Mouse (Mus musculus) kidney, adult 2 months (tissue): ENCODE results near the gene Cnih2. TPM values are rescaled to one million over a fixed set of nuclear protein-coding genes. Genes with fewer than 3 reads are reported as not detected.
A peak's percentile ranks its signal among the peaks of the same experiment; 100 is the strongest.

ENCODE experiments used
- DNase-seq: peaks from one replicate; pipeline ENCODE4 v3.0.0; 2021
- H3K27ac ChIP-seq: fragments of 200-500 bp; 2 replicates; pipeline ENCODE4 v1.5.1; 2012; ENCODE audit warnings: low read depth, low read length, control low read depth, inconsistent platforms; ENCODE audit not compliant: insufficient read depth
- H3K27me3 ChIP-seq: fragments of 200-500 bp; replicated peaks from 2 replicates; pipeline ENCODE4 v1.6.1; 2012; ENCODE audit warnings: mild to moderate bottlenecking, moderate library complexity, low read length, inconsistent platforms; ENCODE audit not compliant: control insufficient read depth, insufficient read depth
- H3K36me3 ChIP-seq: fragments of 200-500 bp; 2 replicates; pipeline ENCODE4 v1.6.1; 2012; ENCODE audit warnings: mild to moderate bottlenecking, moderate library complexity, low read length, inconsistent platforms; ENCODE audit not compliant: control insufficient read depth, insufficient read depth
- H3K4me1 ChIP-seq: fragments of 200-500 bp; 2 replicates; pipeline ENCODE4 v1.6.1; 2011; ENCODE audit warnings: low read length; ENCODE audit not compliant: control insufficient read depth, insufficient read depth
- H3K4me3 ChIP-seq: fragments of 200-500 bp; 2 replicates; pipeline ENCODE4 v1.5.1; 2011; ENCODE audit warnings: mild to moderate bottlenecking, low read depth, low read length, control low read depth; ENCODE audit not compliant: insufficient read depth
- CTCF ChIP-seq: fragments of 200-500 bp; conservative IDR thresholded peaks from 2 replicates; pipeline ENCODE4 v1.5.1; 2011; ENCODE audit warnings: low read depth, mild to moderate bottlenecking, control low read depth, low read length, moderate library complexity, mixed read lengths; ENCODE audit not compliant: insufficient read depth, insufficient read length
- POLR2A ChIP-seq: fragments of 200-500 bp; IDR thresholded peaks from one replicate; pipeline ENCODE4 v1.6.1; 2011; ENCODE audit warnings: low read depth, low read length, control low read depth
- whole genome bisulfite sequencing: fragments of 180-500 bp; shearing (Covaris S2); methylation state at CpG from one replicate; pipeline ENCODE4 v1.1.7; 2018; 5-methylcytosine and 5-hydroxymethylcytosine counted together
- polyA plus RNA-seq: library from polyadenylated mRNA; depleted of rRNA; stranded (reverse); fragments of >200 nt; gene quantifications from 2 replicates; pipeline ENCODE4 v1.2.3, GENCODE M21; 2012; rRNA removed

Gene Cnih2
- polyA plus RNA-seq, 1 experiment, result 0.36 TPM

DNA sequence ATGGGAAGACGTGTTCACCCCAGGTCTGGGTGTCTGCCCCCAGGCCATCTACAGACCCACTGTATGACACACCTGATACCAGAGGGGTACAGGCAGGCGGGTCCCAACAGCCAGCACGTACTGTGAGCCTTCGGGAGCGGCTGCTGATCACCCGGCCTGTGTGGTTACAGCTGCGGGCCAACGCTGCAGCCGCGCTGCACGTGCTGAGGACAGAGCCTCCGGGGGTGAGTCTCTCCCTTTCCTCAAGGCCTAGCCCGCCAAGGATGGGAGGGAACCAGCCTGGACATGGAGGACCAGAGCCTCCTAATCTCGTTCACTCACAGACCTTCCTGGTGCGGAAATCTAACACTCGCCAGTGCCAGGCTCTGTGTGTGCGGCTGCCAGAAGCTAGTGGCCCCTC, 47.3 kb downstream of the Cnih2 start:
- WGBS, result 19% methylated on average over 17 of the region's 17 CpGs
- Histone ChIP-seq H3K4me3 (peak overlapping the region; percentile 43), H3K27me3 (no peaks in the 10 kb centered on the region), H3K4me1 (no peaks in the 10 kb centered on the region; the same call in 1 of the 2 replicates), H3K36me3 (no peaks in the 10 kb centered on the region), H3K27ac (no peak overlapping the region)
- DNase-seq, result no peak
- TF ChIP-seq CTCF, result no peak
- no peak for TF ChIP-seq POLR2A

GRCm38 (mm10) chr19:5050047-5050905, 48.0 kb downstream of the Cnih2 start, which contains the start of gene Rin1:
Gene Rin1 (plus strand): TSS chr19:5050481.
- Histone ChIP-seq H3K4me3 (peak within 1 kb of the TSS; percentile 43), H3K27me3 (no peaks in the 10 kb centered on the region), H3K27ac (no peak within 1 kb of the TSS), H3K36me3 (no peaks in the 10 kb centered on the region), H3K4me1 (no peaks in the 10 kb centered on the region; the same call in 1 of the 2 replicates)
- 17% methylated on average over 14 of the region's 14 CpGs for WGBS
- TF ChIP-seq CTCF (0 out of 2 replicates have a peak, but pooled peaks have one; percentile 11), POLR2A (no peak)
- DNase-seq, result peak; percentile 68

DNA sequence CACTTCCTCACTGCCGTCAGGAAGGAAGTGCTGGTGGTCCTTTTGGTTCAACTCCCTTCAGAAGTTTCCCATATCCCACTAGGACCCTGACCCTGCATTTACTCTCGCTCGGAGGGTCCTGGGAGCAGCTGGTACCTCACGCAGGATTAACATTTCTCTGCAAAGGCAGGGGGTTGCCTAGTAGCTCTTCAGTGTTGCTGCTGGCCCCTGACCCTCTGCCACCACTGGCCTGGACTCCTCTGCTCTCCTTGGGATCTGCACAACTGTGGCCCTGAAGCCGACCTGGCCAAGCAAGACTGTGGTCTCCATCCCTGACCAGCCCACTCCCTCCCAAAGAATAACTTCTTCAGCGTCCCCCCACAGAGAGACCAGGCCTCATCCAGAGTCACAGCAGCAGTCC, 49.0 kb downstream of the Cnih2 start:
- no peaks in the 10 kb centered on the region for H3K36me3 ChIP-seq
- no peak overlapping the region for H3K27ac ChIP-seq
- WGBS, result 89% methylated on average over 6 of the region's 6 CpGs
- no peaks in the 10 kb centered on the region for H3K27me3 ChIP-seq
- no peaks in the 10 kb centered on the region; the same call in 1 of the 2 replicates for H3K4me1 ChIP-seq
- no peak for DNase-seq
- H3K4me3 ChIP-seq, result no peak overlapping the region
- TF ChIP-seq CTCF (no peak), POLR2A (no peak)

DNA sequence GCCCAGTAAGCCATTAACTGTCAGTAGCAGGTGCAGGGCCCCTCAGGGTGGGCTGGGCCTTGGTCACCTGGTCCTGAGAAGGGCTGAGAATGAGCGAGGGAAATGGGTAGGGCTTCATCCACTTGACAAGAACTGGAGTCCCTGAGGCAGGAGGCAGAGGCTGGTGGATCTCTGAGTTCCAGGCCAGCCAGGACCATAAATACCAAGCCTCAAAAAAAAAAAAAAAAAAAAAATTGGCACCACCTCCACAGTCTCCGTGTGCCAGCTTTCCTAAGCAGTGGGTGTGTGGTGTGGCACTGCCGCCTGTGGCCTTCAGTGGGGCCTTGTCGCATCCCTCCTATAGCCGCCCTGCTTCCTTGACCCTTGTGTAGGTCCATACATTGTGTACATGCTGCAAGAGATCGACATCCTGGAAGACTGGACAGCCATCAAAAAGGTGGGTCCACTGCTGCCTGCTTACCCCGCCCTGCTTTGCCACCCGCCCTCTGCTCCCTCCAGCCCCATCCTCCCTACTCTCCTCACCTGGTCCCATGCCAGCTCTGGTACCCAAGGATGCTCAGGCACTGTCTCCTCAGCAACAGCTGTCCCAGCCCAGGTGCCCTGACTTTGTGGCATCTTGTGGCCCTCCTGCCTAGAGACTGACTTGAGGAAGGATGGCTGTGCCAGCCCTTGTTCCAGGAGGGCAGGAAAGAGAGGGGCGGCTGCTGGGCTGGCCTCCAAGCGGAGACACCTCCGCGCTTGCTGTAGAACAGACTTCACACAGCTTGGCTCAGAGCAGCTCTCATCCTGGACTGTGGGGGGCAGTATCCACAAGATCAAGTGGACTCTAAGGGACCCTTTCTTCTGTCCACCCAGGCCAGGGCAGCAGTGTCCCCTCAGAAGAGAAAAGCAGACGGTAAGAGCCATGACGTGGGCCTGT, 49.9 kb downstream of the Cnih2 start:
- no peak overlapping the region for H3K4me3 ChIP-seq
- H3K27me3 ChIP-seq, result no peaks in the 10 kb centered on the region
- no peaks in the 10 kb centered on the region for H3K36me3 ChIP-seq
- no peaks in the 10 kb centered on the region; the same call in 1 of the 2 replicates for H3K4me1 ChIP-seq
- no peak for DNase-seq
- 87% methylated on average over 14 of the region's 14 CpGs for WGBS
- no peak overlapping the region for H3K27ac ChIP-seq
- TF ChIP-seq CTCF, result no peak

DNA sequence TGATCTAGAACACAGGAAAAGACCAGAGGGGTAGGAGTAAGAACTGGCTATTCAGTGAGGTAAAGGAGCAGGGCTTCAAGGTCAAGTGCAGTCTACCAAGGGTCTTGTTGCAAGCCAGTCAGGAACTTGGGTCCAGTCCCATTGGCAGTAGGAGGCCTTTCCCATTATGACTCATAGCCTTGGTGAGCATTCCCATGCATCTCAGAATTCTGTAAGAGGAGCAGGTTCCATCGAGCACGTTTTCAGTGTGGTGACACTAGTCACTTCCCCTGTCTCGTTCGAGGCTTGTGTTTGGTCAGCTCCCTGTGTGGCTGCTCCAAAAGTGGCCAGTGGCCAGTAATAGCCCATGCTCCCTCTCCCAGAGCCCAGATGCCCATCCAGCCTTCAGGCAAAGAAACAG, 52.8 kb downstream of the Cnih2 start:
- Histone ChIP-seq H3K27ac (no peak overlapping the region), H3K36me3 (no peaks in the 10 kb centered on the region), H3K27me3 (no peaks in the 10 kb centered on the region), H3K4me3 (no peak overlapping the region), H3K4me1 (peaks cover 4% of the 10 kb centered on the region; the same call in 1 of the 2 replicates)
- no peak for DNase-seq
- no peak for TF ChIP-seq CTCF
- no peak for TF ChIP-seq POLR2A
- WGBS, result 79% methylated on average over 4 of the region's 4 CpGs

Other genes with a start within 250 kb of the Cnih2 start
- gene Ctsf, start 243.4 kb downstream of the Cnih2 start, polyA plus RNA-seq, result 150 and 249 TPM in 2 replicates
- gene Actn3, start 220.6 kb downstream of the Cnih2 start, polyA plus RNA-seq, result 0.61 and 13.4 TPM in 2 replicates
- gene Zdhhc24, start 219.9 kb downstream of the Cnih2 start, polyA plus RNA-seq, result 19.8 and 26.9 TPM in 2 replicates
- 10.4 and 10.6 TPM in 2 replicates for gene Bbs1, start 191.9 kb downstream of the Cnih2 start, polyA plus RNA-seq
- 73.8 and 84.4 TPM in 2 replicates for gene Dpp3, start 170.2 kb downstream of the Cnih2 start, polyA plus RNA-seq
- gene Peli3, start 155.4 kb downstream of the Cnih2 start, polyA plus RNA-seq, result 2.7 and 3.6 TPM in 2 replicates
- 47.6 and 55.2 TPM in 2 replicates for gene Mrpl11, start 136.4 kb downstream of the Cnih2 start, polyA plus RNA-seq
- 0.05 and 0.23 TPM in 2 replicates for gene Npas4, start 108.2 kb downstream of the Cnih2 start, polyA plus RNA-seq
- gene Slc29a2, start 74.7 kb downstream of the Cnih2 start, polyA plus RNA-seq, result 14.2 and 14.4 TPM in 2 replicates
- 45.0 and 50.6 TPM in 2 replicates for gene B4gat1, start 59.7 kb downstream of the Cnih2 start, polyA plus RNA-seq
- gene AC124502.3, start 59.6 kb downstream of the Cnih2 start, polyA plus RNA-seq, result 0.46 and 0.66 TPM in 2 replicates
- gene Brms1, start 57.2 kb downstream of the Cnih2 start, polyA plus RNA-seq, result 36.5 and 38.7 TPM in 2 replicates
- gene Rin1, start 48.0 kb downstream of the Cnih2 start, polyA plus RNA-seq, result 2.8 and 4.7 TPM in 2 replicates
- 10.7 and 10.8 TPM in 2 replicates for gene Cd248, start 30.4 kb downstream of the Cnih2 start, polyA plus RNA-seq
- 4.9 and 5.6 TPM in 2 replicates for gene Tmem151a, start 13.0 kb downstream of the Cnih2 start, polyA plus RNA-seq
- gene Yif1a, start 10.0 kb downstream of the Cnih2 start, polyA plus RNA-seq, result 258 and 297 TPM in 2 replicates
- gene Rab1b, start 8.6 kb upstream of the Cnih2 start, polyA plus RNA-seq, result 246 and 280 TPM in 2 replicates
- 38.8 and 46.0 TPM in 2 replicates for gene Klc2, start 20.0 kb upstream of the Cnih2 start, polyA plus RNA-seq
- gene Pacs1, start 174.6 kb upstream of the Cnih2 start, polyA plus RNA-seq, result 14.3 and 16.1 TPM in 2 replicates
- 95.8 and 109 TPM in 2 replicates for gene Sf3b2, start 196.9 kb upstream of the Cnih2 start, polyA plus RNA-seq
- gene Gal3st3, start 199.8 kb upstream of the Cnih2 start, polyA plus RNA-seq, result 0.28 and 0.43 TPM in 2 replicates
- gene Catsper1, start 237.2 kb upstream of the Cnih2 start, polyA plus RNA-seq, result 0.08 TPM in 1 of 2 replicates, not detected in the other